Mouse (Mus musculus): ENCODE measurements around the gene Slc27a1.

Gene Slc27a1

GRCm38 (mm10) chr8:71567587-71567986, 1.1 kb upstream of the Slc27a1 start:
- ChIA-PET POLR2A (interaction anchor here (0.6 to 4.7 kb wide), 17 partner anchors 12 to 110 kb away, joined by 3 to 104 read pairs (median 34); partner anchors contain the start of genes Colgalt1 (in 2 of the 4), Pgls (in 2 of the 4), Jak3 (in 1 of the 4) and Unc13a (in 1 of the 4)), CTCF (interaction anchor here in 3 of 4 experiments (0.5 to 3.7 kb wide), 10 partner anchors 10 to 98 kb away, joined by 3 to 40 read pairs (median 4); partner anchors contain the start of gene Mvb12a (in 1 of the 3))

GRCm38 (mm10) chr8:71568941-71569340, 259 bp downstream of the Slc27a1 start:
- CTCF ChIA-PET: interaction anchor here in 3 of 4 experiments (0.6 to 3.7 kb wide), 31 partner anchors 7 to 1011 kb away, joined by 3 to 40 read pairs (median 5); partner anchors contain the start of genes Tmem221 (in 2 of the 3), Colgalt1 (in 1 of the 3), Dda1 (in 1 of the 3) and Mvb12a (in 1 of the 3)
- POLR2A ChIA-PET: interaction anchor here (0.6 to 4.7 kb wide), 99 partner anchors 8 to 1648 kb away, joined by 3 to 104 read pairs (median 5); partner anchors contain the start of genes Colgalt1 (in 3 of the 4), Pgls (in 3 of the 4), Tmem221 (in 3 of the 4) and Jak3 (in 2 of the 4)

- CTCF ChIA-PET: interaction anchor here (0.5 to 3.7 kb wide), 47 partner anchors 7 to 1011 kb away, joined by 3 to 40 read pairs (median 5); partner anchors contain the start of genes Tmem221 (in 3 of the 4), Ap1m1 (in 1 of the 4), Bst2 (in 1 of the 4) and Colgalt1 (in 1 of the 4)
- POLR2A ChIA-PET: interaction anchor here (0.6 to 4.7 kb wide), 150 partner anchors 7 to 1032 kb away, joined by 3 to 104 read pairs (median 4); partner anchors contain the start of genes Tmem221 (in 4 of the 4), Colgalt1 (in 3 of the 4), Klf2 (in 3 of the 4) and Mvb12a (in 3 of the 4)
Measured at GRCm38 (mm10) chr8:71569366-71570290, 946 bp downstream of the Slc27a1 start.

GRCm38 (mm10) chr8:71570291-71570954, 1.7 kb downstream of the Slc27a1 start:
- POLR2A ChIA-PET: interaction anchor here (0.6 to 4.7 kb wide), 117 partner anchors 8 to 1031 kb away, joined by 3 to 104 read pairs (median 5); partner anchors contain the start of genes Colgalt1 (in 3 of the 4), Mvb12a (in 3 of the 4), Pgls (in 3 of the 4) and Tmem221 (in 3 of the 4)
- CTCF ChIA-PET: interaction anchor here (0.5 to 3.7 kb wide), 36 partner anchors 9 to 1012 kb away, joined by 3 to 40 read pairs (median 5); partner anchors contain the start of genes Tmem221 (in 2 of the 4), Ap1m1 (in 1 of the 4), Bst2 (in 1 of the 4) and Colgalt1 (in 1 of the 4)

- POLR2A ChIA-PET: interaction anchor here in 2 of 4 experiments (3.1 to 4.7 kb wide), 3 partner anchors 8 to 57 kb away, joined by 18 to 73 read pairs (median 36); no protein-coding TSS in a partner anchor
- CTCF ChIA-PET: interaction anchor here in 1 of 4 experiments (1.0 kb wide), 1 partner anchor 15 kb away, joined by 4 read pairs; no protein-coding TSS in a partner anchor
Measured at GRCm38 (mm10) chr8:71572077-71572476, 3.4 kb downstream of the Slc27a1 start.

GRCm38 (mm10) chr8:71572847-71573633, 4.4 kb downstream of the Slc27a1 start:
- POLR2A ChIA-PET: interaction anchor here in 3 of 4 experiments (0.6 to 2.5 kb wide), 9 partner anchors 11 to 919 kb away, joined by 3 to 10 read pairs (median 4); partner anchors contain the start of genes Pgls (in 2 of the 3), Colgalt1 (in 1 of the 3) and Tmem221 (in 1 of the 3)
- CTCF ChIA-PET: interaction anchor here in 3 of 4 experiments (0.5 to 1.6 kb wide), 7 partner anchors 10 to 132 kb away, joined by 3 to 9 read pairs (median 4); no protein-coding TSS in a partner anchor

- POLR2A ChIA-PET: interaction anchor here in 3 of 4 experiments (0.5 to 2.5 kb wide), 11 partner anchors 10 to 397 kb away, joined by 3 to 10 read pairs (median 4); partner anchors contain the start of genes Colgalt1 (in 1 of the 3), Pgls (in 1 of the 3) and Tmem221 (in 1 of the 3)
- CTCF ChIA-PET: interaction anchor here in 3 of 4 experiments (0.6 to 1.6 kb wide), 5 partner anchors 12 to 113 kb away, joined by 3 to 5 read pairs (median 4); partner anchors contain the start of gene Colgalt1 (in 1 of the 3)
Measured at GRCm38 (mm10) chr8:71574426-71574825, 5.7 kb downstream of the Slc27a1 start.

- CTCF ChIA-PET: interaction anchor here in 2 of 4 experiments (0.6 to 1.3 kb wide), 4 partner anchors 13 to 113 kb away, joined by 3 to 5 read pairs (median 4); partner anchors contain the start of gene Colgalt1 (in 1 of the 2)
- POLR2A ChIA-PET: interaction anchor here in 3 of 4 experiments (0.5 to 2.5 kb wide), 7 partner anchors 9 to 397 kb away, joined by 3 to 10 read pairs (median 4); partner anchors contain the start of genes Pgls (in 1 of the 3) and Tmem221 (in 1 of the 3)
Measured at GRCm38 (mm10) chr8:71575020-71575419, 6.3 kb downstream of the Slc27a1 start.

- CTCF ChIA-PET: interaction anchor here (0.7 to 1.5 kb wide), 6 partner anchors 10 to 1057 kb away, joined by 3 to 6 read pairs (median 3); partner anchors contain the start of genes Slc27a1 (in 1 of the 4) and Tmem221 (in 1 of the 4)
Measured at GRCm38 (mm10) chr8:71577856-71578387, 9.2 kb downstream of the Slc27a1 start.

GRCm38 (mm10) chr8:71579009-71579408, 10.3 kb downstream of the Slc27a1 start:
- CTCF ChIA-PET: interaction anchor here (0.8 to 4.2 kb wide), 11 partner anchors 9 to 82 kb away, joined by 3 to 40 read pairs (median 6); partner anchors contain the start of genes Pgls (in 1 of the 4) and Slc27a1 (in 1 of the 4)
- POLR2A ChIA-PET: interaction anchor here in 2 of 4 experiments (0.7 to 5.8 kb wide), 16 partner anchors 9 to 739 kb away, joined by 3 to 78 read pairs (median 6); partner anchors contain the start of genes Colgalt1 (in 2 of the 2), Pgls (in 2 of the 2), Slc27a1 (in 2 of the 2) and Ankle1 (in 1 of the 2)

More at GRCm38 (mm10) chr8:71577856-71578387, 9.2 kb downstream of the Slc27a1 start:
- POLR2A ChIA-PET: interaction anchor here in 2 of 4 experiments (0.8 to 5.8 kb wide), 13 partner anchors 8 to 65 kb away, joined by 3 to 78 read pairs (median 5); partner anchors contain the start of genes Colgalt1 (in 2 of the 2), Pgls (in 2 of the 2), Slc27a1 (in 2 of the 2) and Tmem221 (in 1 of the 2)

GRCm38 (mm10) chr8:71579476-71579875, 10.8 kb downstream of the Slc27a1 start:
- CTCF ChIA-PET: interaction anchor here (0.8 to 4.2 kb wide), 21 partner anchors 9 to 114 kb away, joined by 3 to 40 read pairs (median 4); partner anchors contain the start of genes Tmem221 (in 2 of the 4), Colgalt1 (in 1 of the 4), Mrpl34 (in 1 of the 4) and Pgls (in 1 of the 4)
- POLR2A ChIA-PET: interaction anchor here in 3 of 4 experiments (0.5 to 5.8 kb wide), 29 partner anchors 8 to 740 kb away, joined by 3 to 78 read pairs (median 5); partner anchors contain the start of genes Pgls (in 3 of the 3), Colgalt1 (in 2 of the 3), Slc27a1 (in 2 of the 3) and Ankle1 (in 1 of the 3)

- ChIA-PET POLR2A (interaction anchor here in 3 of 4 experiments (0.5 to 5.8 kb wide), 27 partner anchors 9 to 738 kb away, joined by 3 to 78 read pairs (median 5); partner anchors contain the start of genes Pgls (in 3 of the 3), Slc27a1 (in 2 of the 3), Colgalt1 (in 1 of the 3) and Fcho1 (in 1 of the 3)), CTCF (interaction anchor here (0.6 to 4.2 kb wide), 22 partner anchors 10 to 115 kb away, joined by 3 to 40 read pairs (median 4); partner anchors contain the start of genes Tmem221 (in 2 of the 4), Colgalt1 (in 1 of the 4), Mrpl34 (in 1 of the 4) and Pgls (in 1 of the 4))
Measured at GRCm38 (mm10) chr8:71580201-71580600, 11.5 kb downstream of the Slc27a1 start.

GRCm38 (mm10) chr8:71586891-71587290, 18.2 kb downstream of the Slc27a1 start:
- POLR2A ChIA-PET: interaction anchor here in 3 of 4 experiments (0.8 to 4.0 kb wide), 10 partner anchors 8 to 43 kb away, joined by 3 to 20 read pairs (median 5); partner anchors contain the start of genes Colgalt1 (in 1 of the 3), Slc27a1 (in 1 of the 3) and Tmem221 (in 1 of the 3)
- CTCF ChIA-PET: interaction anchor here (0.6 to 2.0 kb wide), 15 partner anchors 9 to 742 kb away, joined by 3 to 12 read pairs (median 4); partner anchors contain the start of genes Slc27a1 (in 2 of the 4) and Tmem221 (in 1 of the 4)

- POLR2A ChIA-PET: interaction anchor here in 2 of 4 experiments (0.8 to 4.0 kb wide), 9 partner anchors 8 to 41 kb away, joined by 3 to 20 read pairs (median 6); partner anchors contain the start of gene Slc27a1 (in 1 of the 2)
- CTCF ChIA-PET: interaction anchor here in 3 of 4 experiments (1.0 to 2.3 kb wide), 4 partner anchors 14 to 30 kb away, joined by 3 to 7 read pairs (median 4); no protein-coding TSS in a partner anchor
Measured at GRCm38 (mm10) chr8:71588762-71589161, 20.1 kb downstream of the Slc27a1 start.

Measured in embryonic stem cell, embryonic (primary cell).